Mouse (Mus musculus): Measurements from ENCODE around the gene Gck. TPM values are rescaled to one million over a fixed set of nuclear protein-coding genes. Genes with fewer than 3 reads are reported as not detected.
A peak's percentile ranks its signal among the peaks of the same experiment; 100 is the strongest.

Gene Gck
- polyA plus RNA-seq, 1 experiment = not detected

GRCm38 (mm10) chr11:5979088-5979487 lies 29.2 kb upstream of the Gck start:
- Histone ChIP-seq H3K9me3 (replicated peaks; ENCODE audit: control insufficient read depth, insufficient read depth, low read length, poor library complexity, severe bottlenecking) (no peaks in the 10 kb centered on the region), H3K4me1 (ENCODE audit: control insufficient read depth, insufficient read depth, low read length) (no peaks in the 10 kb centered on the region), H3K36me3 (ENCODE audit: control insufficient read depth, insufficient read depth, low read length, poor library complexity, severe bottlenecking) (no peaks in the 10 kb centered on the region), H3K9ac (ENCODE audit: low read depth, poor library complexity, severe bottlenecking) (no peak overlapping the region), H3K27ac (ENCODE audit: insufficient read depth, low read length) (no peak overlapping the region), H3K27me3 (ENCODE audit: control insufficient read depth, insufficient read depth, low read length, poor library complexity, severe bottlenecking) (no peaks in the 10 kb centered on the region), H3K4me3 (ENCODE audit: low read depth, low read length) (no peak overlapping the region)
- TF ChIP-seq EP300 (IDR thresholded peaks at IDR 0.05; ENCODE audit: insufficient read depth, low read depth, low read length) (no peak), POLR2A (IDR thresholded peaks at IDR 0.05; ENCODE audit: insufficient read depth, low read length) (no peak), CTCF (IDR thresholded peaks at IDR 0.05; ENCODE audit: low read depth, low read length) (no peak)

GRCm38 (mm10) chr11:5976106-5976505 lies 26.2 kb upstream of the Gck start:
- Histone ChIP-seq H3K27me3 (ENCODE audit: control insufficient read depth, insufficient read depth, low read length, poor library complexity, severe bottlenecking) (no peaks in the 10 kb centered on the region), H3K4me1 (ENCODE audit: control insufficient read depth, insufficient read depth, low read length) (peaks cover 9% of the 10 kb centered on the region), H3K9me3 (replicated peaks; ENCODE audit: control insufficient read depth, insufficient read depth, low read length, poor library complexity, severe bottlenecking) (no peaks in the 10 kb centered on the region), H3K4me3 (ENCODE audit: low read depth, low read length) (no peak overlapping the region), H3K36me3 (ENCODE audit: control insufficient read depth, insufficient read depth, low read length, poor library complexity, severe bottlenecking) (no peaks in the 10 kb centered on the region), H3K27ac (ENCODE audit: insufficient read depth, low read length) (no peak overlapping the region), H3K9ac (ENCODE audit: low read depth, poor library complexity, severe bottlenecking) (no peak overlapping the region)
- TF ChIP-seq CTCF (IDR thresholded peaks at IDR 0.05; ENCODE audit: low read depth, low read length) (no peak), EP300 (IDR thresholded peaks at IDR 0.05; ENCODE audit: insufficient read depth, low read depth, low read length) (no peak), POLR2A (IDR thresholded peaks at IDR 0.05; ENCODE audit: insufficient read depth, low read length) (no peak)

- Histone ChIP-seq H3K27ac (ENCODE audit: insufficient read depth, low read length) (no peak overlapping the region), H3K9me3 (replicated peaks; ENCODE audit: control insufficient read depth, insufficient read depth, low read length, poor library complexity, severe bottlenecking) (no peaks in the 10 kb centered on the region), H3K4me3 (ENCODE audit: low read depth, low read length) (no peak overlapping the region), H3K36me3 (ENCODE audit: control insufficient read depth, insufficient read depth, low read length, poor library complexity, severe bottlenecking) (no peaks in the 10 kb centered on the region), H3K4me1 (ENCODE audit: control insufficient read depth, insufficient read depth, low read length) (peaks cover 12% of the 10 kb centered on the region), H3K9ac (ENCODE audit: low read depth, poor library complexity, severe bottlenecking) (no peak overlapping the region), H3K27me3 (ENCODE audit: control insufficient read depth, insufficient read depth, low read length, poor library complexity, severe bottlenecking) (no peaks in the 10 kb centered on the region)
- TF ChIP-seq CTCF (IDR thresholded peaks at IDR 0.05; ENCODE audit: low read depth, low read length) (no peak), EP300 (IDR thresholded peaks at IDR 0.05; ENCODE audit: insufficient read depth, low read depth, low read length) (no peak), POLR2A (IDR thresholded peaks at IDR 0.05; ENCODE audit: insufficient read depth, low read length) (no peak)
These were observed 25.2 kb upstream of the Gck start for GRCm38 (mm10) chr11:5975068-5975467.

GRCm38 (mm10) chr11:5974053-5974452 lies 24.2 kb upstream of the Gck start:
- Histone ChIP-seq H3K36me3 (ENCODE audit: control insufficient read depth, insufficient read depth, low read length, poor library complexity, severe bottlenecking) (no peaks in the 10 kb centered on the region), H3K9ac (ENCODE audit: low read depth, poor library complexity, severe bottlenecking) (no peak overlapping the region), H3K27me3 (ENCODE audit: control insufficient read depth, insufficient read depth, low read length, poor library complexity, severe bottlenecking) (no peaks in the 10 kb centered on the region), H3K27ac (ENCODE audit: insufficient read depth, low read length) (no peak overlapping the region), H3K4me1 (ENCODE audit: control insufficient read depth, insufficient read depth, low read length) (peaks cover 12% of the 10 kb centered on the region), H3K4me3 (ENCODE audit: low read depth, low read length) (no peak overlapping the region), H3K9me3 (replicated peaks; ENCODE audit: control insufficient read depth, insufficient read depth, low read length, poor library complexity, severe bottlenecking) (no peaks in the 10 kb centered on the region)
- no peak for TF ChIP-seq EP300 (IDR thresholded peaks at IDR 0.05; ENCODE audit: insufficient read depth, low read depth, low read length)
- TF ChIP-seq POLR2A (IDR thresholded peaks at IDR 0.05; ENCODE audit: insufficient read depth, low read length) = no peak
- TF ChIP-seq CTCF (IDR thresholded peaks at IDR 0.05; ENCODE audit: low read depth, low read length) = no peak

GRCm38 (mm10) chr11:5973151-5973550 lies 23.3 kb upstream of the Gck start:
- peaks cover 15% of the 10 kb centered on the region for H3K4me1 ChIP-seq (ENCODE audit: control insufficient read depth, insufficient read depth, low read length)
- H3K27ac ChIP-seq (ENCODE audit: insufficient read depth, low read length) = no peak overlapping the region
- H3K27me3 ChIP-seq (ENCODE audit: control insufficient read depth, insufficient read depth, low read length, poor library complexity, severe bottlenecking) = no peaks in the 10 kb centered on the region
- TF ChIP-seq POLR2A (IDR thresholded peaks at IDR 0.05; ENCODE audit: insufficient read depth, low read length) = no peak
- 0 out of 2 replicates have a peak, but pooled peaks have one; percentile 37 for TF ChIP-seq EP300 (IDR thresholded peaks at IDR 0.05; ENCODE audit: insufficient read depth, low read depth, low read length)
- H3K4me3 ChIP-seq (ENCODE audit: low read depth, low read length) = no peak overlapping the region
- no peak overlapping the region for H3K9ac ChIP-seq (ENCODE audit: low read depth, poor library complexity, severe bottlenecking)
- no peaks in the 10 kb centered on the region for H3K9me3 ChIP-seq (replicated peaks; ENCODE audit: control insufficient read depth, insufficient read depth, low read length, poor library complexity, severe bottlenecking)
- H3K36me3 ChIP-seq (ENCODE audit: control insufficient read depth, insufficient read depth, low read length, poor library complexity, severe bottlenecking) = no peaks in the 10 kb centered on the region

GRCm38 (mm10) chr11:5971202-5971601 lies 21.3 kb upstream of the Gck start:
- Histone ChIP-seq H3K4me1 (ENCODE audit: control insufficient read depth, insufficient read depth, low read length) (peaks cover 18% of the 10 kb centered on the region), H3K27me3 (ENCODE audit: control insufficient read depth, insufficient read depth, low read length, poor library complexity, severe bottlenecking) (no peaks in the 10 kb centered on the region), H3K9me3 (replicated peaks; ENCODE audit: control insufficient read depth, insufficient read depth, low read length, poor library complexity, severe bottlenecking) (no peaks in the 10 kb centered on the region), H3K4me3 (ENCODE audit: low read depth, low read length) (no peak overlapping the region), H3K36me3 (ENCODE audit: control insufficient read depth, insufficient read depth, low read length, poor library complexity, severe bottlenecking) (no peaks in the 10 kb centered on the region), H3K27ac (ENCODE audit: insufficient read depth, low read length) (no peak overlapping the region), H3K9ac (ENCODE audit: low read depth, poor library complexity, severe bottlenecking) (peak overlapping the region; percentile 1; the same call in 1 of the 2 replicates)
- TF ChIP-seq POLR2A (IDR thresholded peaks at IDR 0.05; ENCODE audit: insufficient read depth, low read length) (no peak), EP300 (IDR thresholded peaks at IDR 0.05; ENCODE audit: insufficient read depth, low read depth, low read length) (peak; percentile 66; the same call in 1 of the 2 replicates)

All from ES-Bruce4 (cell line).